Comparison of ENCODE assay signal across 8 mouse cellular contexts in the genomic region with DNA sequence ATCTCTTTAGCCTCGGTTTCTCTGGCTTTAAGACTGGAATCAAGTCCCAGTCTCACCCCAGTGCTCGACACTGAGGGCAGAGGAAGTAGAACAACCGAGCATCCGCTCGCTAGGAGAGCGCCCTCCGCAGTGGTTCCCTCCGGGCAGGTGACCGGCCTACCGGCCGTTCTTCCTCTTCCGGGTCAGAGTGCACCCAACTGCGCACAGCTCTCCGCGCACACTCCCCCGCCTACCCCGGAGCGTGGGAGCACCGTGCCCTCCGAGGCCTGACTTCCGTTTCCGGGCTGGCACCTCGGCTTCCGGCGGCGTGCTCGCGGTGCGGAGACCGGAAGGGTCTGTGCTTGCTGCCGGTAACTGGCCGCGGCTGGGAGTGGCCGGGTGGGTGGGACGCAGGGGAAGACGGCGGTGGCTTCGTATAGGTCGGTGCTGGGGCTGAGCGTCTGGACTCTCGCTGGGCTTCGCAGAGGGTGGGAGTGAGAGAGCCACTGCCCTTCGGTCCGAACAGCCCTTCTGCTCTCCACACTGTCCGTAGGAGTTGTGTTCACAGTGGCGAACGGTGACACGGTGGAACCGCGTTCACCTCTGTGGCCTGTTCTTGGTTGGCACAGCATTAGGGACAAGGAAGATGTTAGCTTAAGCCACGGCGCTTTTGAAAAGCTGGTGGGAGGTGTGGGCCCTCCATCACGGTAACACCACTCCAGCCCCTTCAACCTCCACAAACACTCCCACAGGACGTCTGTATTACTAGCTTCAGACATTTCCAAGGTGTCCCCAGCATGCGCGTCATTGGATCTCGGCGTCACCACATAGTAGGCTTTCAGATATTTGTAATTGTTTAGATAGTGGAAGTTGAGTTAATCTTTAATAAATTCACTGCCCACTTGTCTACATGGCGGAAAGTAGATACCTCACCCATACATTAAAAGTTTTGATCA. TPM values are rescaled to one million over a fixed set of nuclear protein-coding genes. Genes with fewer than 3 reads are reported as not detected.
DNase-seq lines count a peak whose midpoint lies in the region; ATAC-seq and TF ChIP-seq lines count a peak whose summit lies in the region.

A gene (plus strand): TSS at position 185 of the 935 bp plus-strand sequence.

- peak; percentile 99 for ATAC-seq in forebrain, embryonic 16.5 days
- peak; percentile 99 for ATAC-seq in lung, embryonic 14.5 days (ENCODE audit: insufficient read depth)

- TF ChIP-seq POLR2A in olfactory bulb, adult 2 months (IDR thresholded peaks at IDR 0.05; ENCODE audit: insufficient read depth, low read depth, low read length), result peak; percentile 80
- TF ChIP-seq POLR2A in thymus, adult 2 months (IDR thresholded peaks at IDR 0.05; ENCODE audit: control insufficient read depth, extremely low read depth, insufficient read depth, low read length, poor library complexity), result peak; percentile 67; the same call in 1 of the 2 replicates

- H3K27ac ChIP-seq in ES-E14 (ENCODE audit: insufficient read depth, low read depth, low read length, poor library complexity, severe bottlenecking), result peak within 1 kb of the TSS; percentile 92
- peak within 1 kb of the TSS; percentile 80 for H3K27ac ChIP-seq in forebrain, embryonic 16.5 days (ENCODE audit: low read length)
- peak within 1 kb of the TSS; percentile 91 for H3K27ac ChIP-seq in layer of hippocampus, adult 2 months
- H3K27ac ChIP-seq in lung, embryonic 14.5 days (ENCODE audit: low read depth), result peak within 1 kb of the TSS; percentile 95
- H3K27ac ChIP-seq in olfactory bulb, adult 2 months (ENCODE audit: insufficient read depth, low read depth, low read length), result peak within 1 kb of the TSS; percentile 81
- peak within 1 kb of the TSS; percentile 82 for H3K27ac ChIP-seq in thymus, adult 2 months (ENCODE audit: control insufficient read depth, insufficient read depth, low read length)

- H3K4me1 ChIP-seq in ES-E14 (ENCODE audit: control insufficient read depth in 2 of 2, insufficient read depth in 2 of 2, low read length in 2 of 2, poor library complexity in 1 of 2), result peaks cover 0 to 4% of the 10 kb centered on the region in 2 experiments; a peak in 1 of 4 replicates
- peaks cover 17% of the 10 kb centered on the region for H3K4me1 ChIP-seq in forebrain, embryonic 16.5 days (replicated peaks; ENCODE audit: control insufficient read depth, insufficient read depth, low read length)
- peaks cover 11% of the 10 kb centered on the region; the same call in 1 of the 2 replicates for H3K4me1 ChIP-seq in lung, embryonic 14.5 days (ENCODE audit: insufficient read depth)
- peaks cover 11% of the 10 kb centered on the region for H3K4me1 ChIP-seq in olfactory bulb, adult 2 months (ENCODE audit: control insufficient read depth, insufficient read depth, low read length)
- H3K4me1 ChIP-seq in thymus, adult 2 months (replicated peaks; ENCODE audit: control insufficient read depth, insufficient read depth, low read length), result peaks cover 4% of the 10 kb centered on the region

- WGBS in forebrain, embryonic 16.5 days, result under 1% methylated on average over 59 of the region's 59 CpGs
- WGBS in lung, embryonic 14.5 days, result under 1% methylated on average over 59 of the region's 59 CpGs
- under 1% methylated on average over 59 of the region's 59 CpGs for WGBS in olfactory bulb, adult 2 months
- under 1% methylated on average over 59 of the region's 59 CpGs for WGBS in thymus, adult 2 months

- peaks cover 9% of the 10 kb centered on the region for H3K36me3 ChIP-seq in ES-E14 (ENCODE audit: control insufficient read depth, insufficient read depth, low read length, poor library complexity, severe bottlenecking)
- H3K36me3 ChIP-seq in forebrain, embryonic 16.5 days (ENCODE audit: control insufficient read depth, insufficient read depth), result peaks cover 9% of the 10 kb centered on the region
- peaks cover 18% of the 10 kb centered on the region for H3K36me3 ChIP-seq in lung, embryonic 14.5 days (ENCODE audit: insufficient read depth)
- H3K36me3 ChIP-seq in thymus, adult 2 months (ENCODE audit: control insufficient read depth, insufficient read depth, low read length), result peaks cover 8% of the 10 kb centered on the region; the same call in 1 of the 2 replicates

- peak within 1 kb of the TSS; percentile 99 for H3K4me2 ChIP-seq in forebrain, embryonic 16.5 days (ENCODE audit: low read length)
- H3K4me2 ChIP-seq in lung, embryonic 14.5 days, result peak within 1 kb of the TSS; percentile 98

- peak; percentile 93 for DNase-seq in ES-E14 (ENCODE audit: low read depth, low spot score)
- DNase-seq in cerebellum, adult 11-12 months, result peak; percentile 97
- DNase-seq in heart, postnatal 36 days, result peak; percentile 94 to 95
- DNase-seq in layer of hippocampus, adult 2 months (ENCODE audit: low spot score in 2 of 2), result peak; percentile 96 to 98
- DNase-seq in lung, embryonic 14.5 days, result peak; percentile 99
- DNase-seq in thymus, adult 2 months, result peak; percentile 96

- no peaks in the 10 kb centered on the region for H3K27me3 ChIP-seq in forebrain, embryonic 16.5 days (replicated peaks; ENCODE audit: control insufficient read depth, insufficient read depth, low read length)
- no peaks in the 10 kb centered on the region for H3K27me3 ChIP-seq in lung, embryonic 14.5 days (ENCODE audit: insufficient read depth, low read length)
- H3K27me3 ChIP-seq in thymus, adult 2 months (ENCODE audit: control insufficient read depth, insufficient read depth, low read length), result no peaks in the 10 kb centered on the region

- H3K4me3 ChIP-seq in ES-E14 (ENCODE audit: insufficient read depth in 1 of 2, low read depth in 1 of 2, low read length in 2 of 2, poor library complexity in 1 of 2, severe bottlenecking in 1 of 2), result peak within 1 kb of the TSS; percentile 98 to 99
- peak within 1 kb of the TSS; percentile 55 for H3K4me3 ChIP-seq in forebrain, embryonic 16.5 days (replicated peaks; ENCODE audit: low read length)
- H3K4me3 ChIP-seq in layer of hippocampus, adult 2 months, result peak within 1 kb of the TSS; percentile 97
- H3K4me3 ChIP-seq in lung, embryonic 14.5 days (ENCODE audit: low read depth, low read length), result peak within 1 kb of the TSS; percentile 73
- H3K4me3 ChIP-seq in olfactory bulb, adult 2 months (ENCODE audit: insufficient read depth, low read depth, low read length), result peak within 1 kb of the TSS; percentile 88
- H3K4me3 ChIP-seq in thymus, adult 2 months (ENCODE audit: control insufficient read depth, insufficient read depth, low read length), result peak within 1 kb of the TSS; percentile 79

- no peaks in the 10 kb centered on the region for H3K9me3 ChIP-seq in ES-E14 (ENCODE audit: control insufficient read depth, insufficient read depth, low read depth, low read length)
- H3K9me3 ChIP-seq in forebrain, embryonic 16.5 days (ENCODE audit: control insufficient read depth, low read length), result no peaks in the 10 kb centered on the region
- no peaks in the 10 kb centered on the region for H3K9me3 ChIP-seq in lung, embryonic 14.5 days (ENCODE audit: low read depth, low read length)

- H3K9ac ChIP-seq in ES-E14 (ENCODE audit: insufficient read depth, low read depth, low read length, poor library complexity, severe bottlenecking), result peak within 1 kb of the TSS; percentile 98
- peak within 1 kb of the TSS; percentile 79 for H3K9ac ChIP-seq in forebrain, embryonic 16.5 days (replicated peaks; ENCODE audit: low read depth, low read length)
- peak within 1 kb of the TSS; percentile 84 for H3K9ac ChIP-seq in lung, embryonic 14.5 days

- intact Hi-C loops in heart, postnatal 36 days (cut with DNase I), result loop anchor here (1.0 to 5.0 kb wide), 3 partner anchors 30 to 331 kb away; a partner anchor contains a TSS

- TF ChIP-seq CTCF in layer of hippocampus, adult 2 months (conservative IDR thresholded peaks at IDR 0.05), result no peak; the same call in 1 of the 2 replicates
- no peak for TF ChIP-seq CTCF in lung, embryonic 14.5 days (IDR thresholded peaks at IDR 0.05; ENCODE audit: low read depth)
- TF ChIP-seq CTCF in olfactory bulb, adult 2 months (IDR thresholded peaks at IDR 0.05; ENCODE audit: insufficient read depth, low read depth, low read length), result no peak
- peak; percentile 65; the same call in 1 of the 2 replicates for TF ChIP-seq CTCF in thymus, adult 2 months (IDR thresholded peaks at IDR 0.05; ENCODE audit: borderline replicate concordance, control insufficient read depth, extremely low read depth, insufficient read depth, low read length, poor library complexity)

- in situ Hi-C loops in ES-E14 (cut with MboI; ENCODE audit: low sequenced_read_pairs in 2 of 2, unreplicated experiment in 2 of 2), result no loop called here

TF ChIP-seq in ES-E14, 5 proteins besides CTCF, POLR2A, EP300 and RAD21:
- TF ChIP-seq MAFK (IDR thresholded peaks at IDR 0.05; ENCODE audit: insufficient read depth, low read depth, low read length), result no peak
- TF ChIP-seq ZNF384 (IDR thresholded peaks at IDR 0.05; ENCODE audit: low read depth, low read length), result no peak
- peak; percentile 79 for TF ChIP-seq CHD2 (IDR thresholded peaks at IDR 0.05; ENCODE audit: low read depth, low read length)
- TF ChIP-seq HCFC1 (IDR thresholded peaks at IDR 0.05; ENCODE audit: borderline replicate concordance, insufficient read depth, low read length), result peak; percentile 88
- no peak for TF ChIP-seq ZC3H11A (IDR thresholded peaks at IDR 0.05; ENCODE audit: borderline replicate concordance, low read depth, low read length)

RNA-seq across cellular contexts. Expression of the gene that starts here (rescaled TPM):
- total RNA-seq in ES-E14 (2012; rRNA removed), result 52.9 and 63.6 TPM in 2 replicates
- polyA plus RNA-seq in forebrain, embryonic 16.5 days (2015; fragmentation: Nextera tagmentation; extraction: Ambion mirVana), result 65.0 and 66.8 TPM in 2 replicates
- total RNA-seq in heart, postnatal 36 days (2021), result 10 to 100 TPM; 17.1 to 18.8 TPM
- total RNA-seq in layer of hippocampus, adult 2 months (2021), result 10 to 100 TPM; 38.2 to 40.6 TPM
- 41.6 and 46.3 TPM in 2 replicates for polyA plus RNA-seq in lung, embryonic 14.5 days (2014; fragmentation: Nextera tagmentation; extraction: Ambion mirVana)
- not detected in 2 replicates for polyA plus RNA-seq in olfactory bulb, adult 2 months (2012; ENCODE audit: insufficient read depth, insufficient read length, low replicate concordance, missing spikeins)
- 10.7 and 13.4 TPM in 2 replicates for polyA plus RNA-seq in thymus, adult 2 months (2012; rRNA removed)

Comparison
In these comparisons a context has a peak if more than half of its experiments do, and no peak if none do; other contexts are left out.
1. Peak in every context shown above with its lines: DNase-seq, ATAC-seq, H3K4me3 ChIP-seq and H3K27ac ChIP-seq.